Mouse (Mus musculus) megakaryocyte-erythroid progenitor cell, adult 5-6 weeks (primary cell): ENCODE results near the gene Zfp688. TPM values are rescaled to one million over a fixed set of nuclear protein-coding genes. Genes with fewer than 3 reads are reported as not detected.
"Not testable (repeated sequence)": the region's sequence is repeated elsewhere in the genome, so short reads cannot be mapped to it uniquely, and the experiment has no call there.

Experiments
- ATAC-seq: replicated peaks from 2 replicates; pipeline ENCODE4 v1.8.0; 2016; ENCODE audit warnings: mild to moderate bottlenecking, inconsistent platforms; ENCODE audit not compliant: severe bottlenecking, poor library complexity, low FRiP score, low TSS enrichment
- total RNA-seq, 2 experiments: library from RNA; stranded (forward) in 1 of 2; stranded (reverse) in 1 of 2; fragments of 200-1000, 215-1000 nt in 1 of 2; fragments of >200 nt in 1 of 2; fragmentation: Nextera tagmentation in 1 of 2; gene quantifications; 2 replicates each; pipeline ENCODE4 v1.2.3; 2014 to 2017

Zfp688 gene
- total RNA-seq, 2 experiments from 2014 or later, result 6.8 to 14.9 TPM

GRCm38 (mm10) chr7:127425291-127425690, 3.4 kb upstream of the Zfp688 start:
- ATAC-seq, result no peak

DNA sequence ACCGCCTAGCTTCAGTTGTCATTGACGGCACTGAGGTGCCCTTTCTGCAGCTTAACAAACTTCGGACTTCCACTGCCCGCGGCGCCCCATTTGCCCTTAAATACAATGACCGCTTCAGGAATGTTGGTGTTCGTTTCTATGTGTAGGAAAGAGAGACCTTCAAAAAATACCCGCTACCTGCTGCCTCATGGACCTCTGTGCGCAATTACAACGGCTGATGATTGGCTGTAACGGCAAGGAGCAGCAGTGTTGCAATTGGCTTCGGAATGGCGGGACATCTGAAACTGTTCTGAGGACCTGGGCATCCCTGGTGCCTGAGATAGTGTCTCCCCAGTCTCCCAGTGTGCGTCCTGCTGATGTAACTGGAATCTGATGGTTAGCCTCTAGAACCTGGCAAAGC, 379 bp upstream of the Zfp688 start:
- ATAC-seq, result peak; percentile 58

GRCm38 (mm10) chr7:127411418-127411817, 10.4 kb downstream of the Zfp688 start:
- peak; percentile 55; the same call in 1 of the 2 replicates for ATAC-seq

- peak; percentile 83 for ATAC-seq
These were observed 15.6 kb downstream of the Zfp688 start, which contains the start of gene Zfp764 for GRCm38 (mm10) chr7:127406002-127406987. TSS of gene Zfp764 (minus strand) at chr7:127406822.

DNA sequence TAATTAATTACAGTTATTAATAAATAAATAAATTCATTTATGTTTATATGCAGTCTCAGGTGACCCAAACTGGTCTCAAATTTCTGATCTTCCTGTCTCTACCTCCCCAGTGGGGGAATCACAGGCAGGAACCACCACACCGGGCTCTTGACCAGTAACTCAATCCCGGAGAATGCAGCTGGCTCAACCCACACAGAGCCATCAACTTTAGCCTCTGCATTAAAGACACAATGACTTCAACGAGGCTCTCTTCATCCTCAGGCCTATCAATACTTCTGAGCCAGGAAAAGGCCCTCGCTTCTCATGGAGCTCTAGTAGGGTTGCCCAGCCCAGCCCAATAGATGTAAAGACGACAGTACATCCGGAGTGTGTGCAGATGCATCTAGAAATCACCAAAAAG, 17.8 kb downstream of the Zfp688 start:
- not testable (repeated sequence) for ATAC-seq

- ATAC-seq, result peak; percentile 58; the same call in 1 of the 2 replicates
These were observed 18.9 kb downstream of the Zfp688 start for GRCm38 (mm10) chr7:127402980-127403379.

GRCm38 (mm10) chr7:127400355-127400754, 21.5 kb downstream of the Zfp688 start:
- no peak for ATAC-seq

GRCm38 (mm10) chr7:127393944-127394333, 27.9 kb downstream of the Zfp688 start:
- no peak for ATAC-seq

- ATAC-seq, result peak; percentile 92
These were observed 28.5 kb downstream of the Zfp688 start, which contains the start of gene E430018J23Rik for GRCm38 (mm10) chr7:127393157-127393943. TSS of gene E430018J23Rik (minus strand) at chr7:127393629.

DNA sequence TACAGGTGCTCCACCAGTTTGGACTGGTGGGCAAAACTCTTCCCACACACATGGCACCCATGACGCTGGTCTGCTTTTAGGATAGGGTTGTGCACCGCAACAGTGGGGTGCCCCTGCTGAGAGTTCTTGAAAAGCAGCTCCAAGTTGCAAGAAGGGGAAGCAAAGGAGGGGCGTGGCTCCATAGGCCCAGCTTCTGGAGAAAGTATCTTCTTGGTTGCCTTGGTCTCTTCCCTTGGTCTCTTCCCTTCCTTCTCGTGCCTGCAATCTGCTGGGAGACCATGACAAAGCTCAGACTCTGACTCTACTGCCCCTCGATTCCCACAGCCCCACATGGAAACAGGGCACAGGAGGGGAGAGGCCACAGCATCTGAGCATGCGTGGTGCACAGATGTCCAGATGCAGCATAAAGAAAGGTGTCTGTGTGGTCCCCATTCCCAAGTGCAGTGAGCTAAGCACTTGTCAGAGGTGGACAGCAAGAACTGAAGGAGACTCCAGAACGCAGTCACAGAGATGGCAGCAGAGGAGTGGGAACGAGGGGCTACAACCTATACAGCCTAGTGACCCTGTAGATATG, 29.5 kb downstream of the Zfp688 start:
- ATAC-seq, result no peak

DNA sequence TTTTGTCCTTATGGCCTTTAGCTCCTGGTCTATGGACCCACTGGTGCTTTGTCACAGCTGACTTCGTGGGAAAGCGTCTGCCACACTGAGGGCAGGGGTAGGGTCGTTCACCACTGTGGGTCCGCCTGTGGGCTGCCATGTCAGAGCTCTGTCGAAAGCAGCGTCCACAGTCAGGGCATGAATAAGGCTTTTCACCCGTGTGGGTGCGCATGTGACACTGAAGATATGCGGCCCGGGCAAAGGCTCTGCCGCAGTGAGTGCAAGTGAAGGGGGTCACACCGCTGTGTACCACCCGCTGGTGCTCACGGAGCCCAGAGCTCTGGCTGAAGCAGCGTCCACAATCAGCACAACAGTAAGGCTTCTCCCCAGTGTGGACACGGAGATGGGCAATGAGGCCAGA, 30.3 kb downstream of the Zfp688 start:
- no peak for ATAC-seq

- ATAC-seq, result no peak
These were observed 31.6 kb downstream of the Zfp688 start for GRCm38 (mm10) chr7:127390306-127390705.

DNA sequence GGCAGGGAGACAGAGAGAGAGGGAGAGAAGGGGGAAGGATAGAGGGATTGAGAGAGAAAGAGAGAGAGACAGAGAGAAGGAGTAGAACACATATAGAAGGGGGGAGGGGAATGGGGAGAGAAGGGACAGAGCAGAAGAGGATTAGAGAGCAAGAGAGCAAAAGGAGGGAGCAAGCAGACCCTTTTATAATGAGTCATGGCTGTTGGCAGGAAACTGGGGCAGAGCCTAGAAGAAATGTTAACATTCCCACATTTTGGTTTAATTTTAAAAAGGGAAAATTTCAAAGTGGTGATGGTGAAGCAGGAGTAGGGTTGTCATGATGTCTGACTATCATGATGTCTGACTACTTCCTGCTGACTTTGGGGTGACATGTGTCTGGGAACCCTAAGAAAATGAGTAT, 33.7 kb downstream of the Zfp688 start:
- ATAC-seq, result not testable (repeated sequence)

DNA sequence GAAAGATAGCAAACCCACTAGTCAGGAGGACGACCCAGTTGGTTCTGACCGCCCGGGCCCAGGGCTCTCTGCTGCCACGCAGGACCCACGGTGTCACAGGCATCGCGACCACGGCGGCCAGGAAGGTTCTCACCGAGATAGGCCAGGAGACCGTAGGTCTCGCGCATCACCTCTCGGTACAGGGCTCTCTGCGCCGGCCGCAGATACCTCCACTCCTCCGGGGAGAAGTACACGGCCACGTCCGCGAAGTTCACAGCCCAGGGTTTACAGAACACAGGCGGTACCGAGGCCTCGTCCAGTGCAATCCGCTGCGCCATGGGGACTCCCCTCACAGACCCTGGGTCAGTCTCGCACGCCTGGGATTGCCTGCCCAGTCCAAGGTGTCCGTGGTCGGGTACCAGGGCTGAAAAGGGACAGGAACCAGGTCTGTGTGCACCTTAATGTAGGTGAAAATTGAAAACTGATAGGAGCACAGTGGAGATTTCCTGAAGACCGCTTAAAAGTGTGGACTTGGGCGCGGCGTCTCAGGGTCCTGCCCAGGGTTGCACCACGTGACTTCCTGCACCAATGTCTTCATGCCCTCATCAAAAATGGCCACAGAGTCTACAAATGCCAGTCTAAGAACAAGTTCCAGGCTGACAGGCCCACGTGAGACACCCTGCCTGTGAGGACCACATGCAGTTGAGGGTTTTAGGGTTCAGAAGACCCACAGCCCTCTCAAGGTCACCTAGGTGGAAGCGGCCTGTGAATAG, 35.1 kb downstream of the Zfp688 start, which contains the start of gene 9130019O22Rik:
TSS of gene 9130019O22Rik (minus strand) at position 526 of the 752 bp plus-strand sequence.
- ATAC-seq, result peak; percentile 83

DNA sequence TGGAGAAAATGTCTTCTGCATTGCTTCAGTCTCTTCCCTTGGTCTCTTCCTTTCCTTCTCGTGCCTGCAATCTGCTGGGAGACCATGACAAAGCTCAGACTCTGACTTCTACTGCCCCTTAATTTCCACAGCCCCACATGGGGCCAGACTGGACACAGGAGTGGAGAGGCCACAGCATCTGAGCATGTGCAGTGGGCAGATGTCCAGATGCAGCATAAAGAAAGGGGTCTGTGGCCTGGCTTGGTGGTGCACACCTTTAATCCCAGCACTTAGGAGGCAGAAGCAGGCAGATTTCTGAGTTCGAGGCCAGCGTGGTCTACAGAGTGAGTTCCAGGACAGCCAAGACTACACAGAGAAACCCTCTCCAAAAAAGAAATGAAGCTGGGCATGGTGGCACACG, 36.3 kb downstream of the Zfp688 start:
- ATAC-seq, result not testable (repeated sequence)

GRCm38 (mm10) chr7:127378310-127378921, 43.5 kb downstream of the Zfp688 start:
- no peak for ATAC-seq

DNA sequence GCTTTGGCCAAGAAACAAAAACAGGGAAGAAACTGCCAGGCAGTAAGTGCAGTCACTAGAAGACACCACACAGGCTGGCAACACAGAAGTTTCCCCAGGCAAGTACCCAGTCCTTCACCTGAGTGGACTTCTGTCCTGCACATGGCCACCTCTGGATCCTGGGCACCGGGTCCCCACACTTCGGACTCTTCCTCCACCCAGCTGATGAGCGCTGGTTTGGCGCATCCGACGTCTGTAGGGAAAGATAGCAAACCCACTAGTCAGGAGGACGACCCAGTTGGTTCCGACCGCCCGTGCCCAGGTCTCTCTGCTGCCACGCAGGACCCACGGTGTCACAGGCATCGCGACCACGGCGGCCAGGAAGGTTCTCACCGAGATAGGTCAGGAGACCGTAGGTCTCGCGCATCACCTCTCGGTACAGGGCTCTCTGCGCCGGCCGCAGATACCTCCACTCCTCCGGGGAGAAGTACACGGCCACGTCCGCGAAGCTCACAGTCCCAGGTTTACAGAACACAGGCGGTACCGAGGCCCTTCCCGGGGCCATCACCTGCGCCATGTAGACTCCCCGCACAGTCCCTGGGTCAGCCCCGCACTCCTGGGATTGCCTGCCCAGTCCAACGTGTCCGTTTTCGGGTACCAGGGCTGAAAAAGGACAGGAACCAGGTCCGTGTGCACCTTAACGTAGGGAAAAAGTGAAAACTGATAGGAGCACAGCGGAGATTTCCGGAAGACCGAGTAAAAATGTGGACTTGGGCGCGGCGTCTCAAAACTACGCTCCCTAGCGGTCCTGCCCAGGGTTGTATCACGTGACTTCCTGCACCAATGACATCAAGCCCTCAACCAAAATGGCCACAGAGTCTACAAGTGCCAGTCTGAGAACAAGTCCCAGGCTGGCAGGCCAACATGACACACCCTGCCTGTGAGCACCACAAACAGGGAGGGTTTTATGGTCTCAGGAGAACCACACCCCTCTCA, 46.3 kb downstream of the Zfp688 start, which contains the start of gene Zfp747:
TSS of gene Zfp747 (minus strand) at position 780 of the 975 bp plus-strand sequence.
- peak; percentile 95 for ATAC-seq
